Mouse (Mus musculus) heart, embryonic 10.5 days (tissue): ENCODE results near the gene Pank3. TPM values are rescaled to one million over a fixed set of nuclear protein-coding genes. Genes with fewer than 3 reads are reported as not detected.

Experiments used
- DNase-seq: peaks from one replicate; pipeline ENCODE4 v3.0.0-alpha.2; 2017; ENCODE audit warnings: low spot score
- H3K27ac ChIP-seq: fragments of 300-500 bp; sonication (generic); 2 replicates; pipeline ENCODE4 v1.5.1; 2016; ENCODE audit warnings: mild to moderate bottlenecking
- H3K27me3 ChIP-seq: fragments of 300-500 bp; sonication (generic); 2 replicates; pipeline ENCODE4 v1.6.1; 2016; ENCODE audit warnings: mild to moderate bottlenecking; ENCODE audit not compliant: poor library complexity, insufficient read depth, severe bottlenecking
- H3K36me3 ChIP-seq: fragments of 300-500 bp; sonication (generic); 2 replicates; pipeline ENCODE4 v1.6.1; 2016; ENCODE audit warnings: mild to moderate bottlenecking, moderate library complexity
- H3K4me1 ChIP-seq: fragments of 300-500 bp; sonication (generic); 2 replicates; pipeline ENCODE4 v1.6.1; 2016; ENCODE audit warnings: mild to moderate bottlenecking
- H3K4me3 ChIP-seq: fragments of 300-500 bp; sonication (generic); 2 replicates; pipeline ENCODE4 v1.5.1; 2016; ENCODE audit warnings: mild to moderate bottlenecking, moderate library complexity
- H3K9me3 ChIP-seq: fragments of 300-500 bp; sonication (generic); 2 replicates; pipeline ENCODE4 v1.6.1; 2016; ENCODE audit warnings: mild to moderate bottlenecking, moderate library complexity
- WGBS: fragments of 180-500 bp; shearing (Covaris S2); methylation state at CpG from one replicate; pipeline ENCODE4 v1.1.7; 2016; 5-methylcytosine and 5-hydroxymethylcytosine counted together
- polyA plus RNA-seq: library from polyadenylated mRNA; unstranded; fragments of >200 nt; fragmentation: Nextera tagmentation; extraction: Ambion mirVana; gene quantifications from 2 replicates; pipeline ENCODE4 v1.2.1, GENCODE M21; 2016

Pank3 gene
- polyA plus RNA-seq: 9.4 and 10.7 TPM in 2 replicates

DNA sequence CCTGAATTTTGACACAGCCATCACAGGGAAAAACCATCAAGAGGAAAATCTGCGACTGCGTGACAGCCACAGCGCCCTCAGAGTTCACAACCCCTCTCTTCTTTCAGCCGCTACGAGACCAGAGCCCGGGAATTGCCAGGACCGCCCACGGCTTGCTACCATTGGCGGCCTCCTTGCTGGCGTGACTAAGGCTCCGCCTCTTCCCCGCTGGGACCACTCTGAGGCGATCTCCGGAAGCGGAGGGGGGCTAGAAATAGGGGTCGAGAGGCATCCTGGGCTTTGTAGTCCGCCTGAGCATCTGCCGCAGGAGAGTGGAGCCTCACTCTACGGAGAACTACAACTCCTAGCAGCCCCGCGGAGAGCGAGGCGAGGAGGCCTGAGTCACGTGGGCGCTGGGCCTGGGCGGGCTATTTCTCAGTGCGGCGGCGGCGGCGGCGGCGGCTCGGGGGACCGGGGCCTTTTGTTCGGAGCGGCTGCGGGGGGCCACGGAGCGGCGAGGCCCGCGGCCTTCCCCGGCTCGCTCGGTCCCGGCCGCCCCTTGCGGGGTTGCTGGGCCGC is at the start of gene Pank3:
Pank3 (plus strand) TSS at position 297 of the 558 bp plus-strand sequence.
- peaks cover 5% of the 10 kb centered on the region; the same call in 1 of the 2 replicates for H3K36me3 ChIP-seq
- H3K4me1 ChIP-seq: peaks cover 9% of the 10 kb centered on the region
- no peaks in the 10 kb centered on the region for H3K9me3 ChIP-seq
- no peaks in the 10 kb centered on the region for H3K27me3 ChIP-seq
- under 1% methylated on average over 49 of the region's 50 CpGs for WGBS
- DNase-seq: peak; percentile 99
- peak within 1 kb of the TSS; percentile 90 for H3K4me3 ChIP-seq
- peak within 1 kb of the TSS; percentile 99 for H3K27ac ChIP-seq

DNA sequence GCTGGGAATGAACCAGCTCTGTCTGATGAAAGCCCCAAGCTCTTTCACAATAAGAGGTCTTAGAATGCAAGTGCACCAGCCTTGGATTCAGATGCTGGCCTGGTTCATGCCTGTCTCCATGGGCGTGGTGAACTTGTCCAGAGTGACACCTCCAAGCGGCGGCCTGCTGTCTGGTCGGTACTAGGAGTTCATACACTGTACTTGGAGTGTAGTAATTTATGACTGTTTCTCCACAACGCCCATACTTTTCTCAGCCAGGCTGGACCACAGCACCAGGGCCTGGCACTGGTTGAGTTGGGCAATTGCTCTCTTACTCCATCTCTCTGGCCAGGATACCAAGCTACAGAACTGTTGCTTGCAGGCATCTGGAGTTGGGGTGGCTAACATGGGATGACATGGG is 45.4 kb upstream of the Pank3 start:
- Histone ChIP-seq H3K9me3 (no peaks in the 10 kb centered on the region), H3K27ac (no peak overlapping the region), H3K36me3 (no peaks in the 10 kb centered on the region), H3K4me3 (no peak overlapping the region), H3K4me1 (no peaks in the 10 kb centered on the region), H3K27me3 (no peaks in the 10 kb centered on the region)
- WGBS: 83% methylated on average over 5 of the region's 5 CpGs
- no peak for DNase-seq

DNA sequence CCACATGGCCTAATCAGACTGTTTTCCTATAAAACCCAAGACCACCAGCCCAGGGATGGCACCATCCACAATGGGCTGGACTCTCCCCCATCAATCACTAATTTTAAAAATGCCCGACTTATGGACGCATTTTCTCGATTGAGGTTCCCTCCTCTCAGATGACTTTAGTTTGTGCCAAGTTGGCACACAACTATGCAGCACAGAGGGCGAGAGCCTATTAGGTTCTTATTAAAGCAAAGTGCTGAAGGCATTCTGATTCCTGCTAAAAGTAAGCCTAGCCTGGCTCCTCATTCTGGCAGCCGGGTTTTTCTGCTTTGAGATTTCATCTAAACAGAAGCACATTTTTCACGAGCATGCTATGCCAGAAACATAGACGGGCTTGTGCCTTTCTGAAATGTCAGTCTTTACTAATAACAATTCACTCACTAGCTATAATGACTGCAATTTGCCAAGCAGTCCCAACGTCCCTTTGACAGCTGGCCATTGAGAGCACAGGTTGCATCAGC is 42.9 kb upstream of the Pank3 start:
- no peaks in the 10 kb centered on the region for H3K4me1 ChIP-seq
- H3K4me3 ChIP-seq: no peak overlapping the region
- H3K27ac ChIP-seq: no peak overlapping the region
- no peaks in the 10 kb centered on the region for H3K27me3 ChIP-seq
- DNase-seq: no peak
- WGBS: 80% methylated on average over 8 of the region's 8 CpGs
- H3K9me3 ChIP-seq: no peaks in the 10 kb centered on the region
- H3K36me3 ChIP-seq: no peaks in the 10 kb centered on the region

DNA sequence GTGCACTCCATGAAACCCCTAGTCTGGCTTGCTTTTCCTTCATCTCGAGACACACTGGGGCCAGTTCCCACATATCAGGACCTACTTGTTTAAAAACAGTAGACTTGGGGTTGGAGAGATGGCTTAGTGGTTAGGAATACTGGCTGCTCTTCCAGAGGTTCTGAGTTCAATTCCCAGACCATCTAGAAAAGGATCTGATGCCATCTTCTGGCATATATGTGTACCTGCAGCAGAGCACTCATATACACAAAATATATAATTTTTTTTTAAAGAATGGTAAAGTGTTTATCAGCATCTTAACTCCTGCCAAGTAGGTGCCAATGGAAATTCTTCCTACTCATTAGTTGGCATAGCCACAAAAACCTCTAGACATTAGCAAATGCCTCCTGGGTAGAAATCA is 41.1 kb upstream of the Pank3 start:
- DNase-seq: no peak
- Histone ChIP-seq H3K4me1 (no peaks in the 10 kb centered on the region), H3K4me3 (no peak overlapping the region), H3K27ac (no peak overlapping the region), H3K9me3 (no peaks in the 10 kb centered on the region), H3K27me3 (no peaks in the 10 kb centered on the region), H3K36me3 (no peaks in the 10 kb centered on the region)
- 83% methylated on average over 1 of the region's 1 CpGs for WGBS

DNA sequence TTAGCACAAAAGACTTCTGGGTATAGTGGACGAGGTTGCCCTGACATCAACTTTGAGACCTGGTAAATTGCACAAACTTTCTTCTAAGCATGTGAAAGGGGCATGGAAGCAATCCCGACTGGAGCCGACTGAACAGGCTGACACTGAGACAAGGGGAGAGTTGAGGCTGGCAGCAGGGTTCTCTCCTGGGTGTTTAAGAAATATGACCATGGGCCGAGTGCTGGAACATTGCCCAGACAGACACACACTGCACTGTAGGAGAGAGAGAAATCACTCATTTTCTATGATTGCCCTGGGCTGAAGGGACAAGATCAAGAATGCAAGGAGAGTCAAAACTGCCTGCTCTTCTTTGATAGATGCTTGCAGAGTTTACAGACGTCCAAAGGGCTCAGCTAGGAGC is 40.1 kb upstream of the Pank3 start:
- H3K4me1 ChIP-seq: no peaks in the 10 kb centered on the region
- no peak overlapping the region for H3K27ac ChIP-seq
- H3K27me3 ChIP-seq: no peaks in the 10 kb centered on the region
- DNase-seq: no peak
- H3K36me3 ChIP-seq: no peaks in the 10 kb centered on the region
- H3K9me3 ChIP-seq: no peaks in the 10 kb centered on the region
- WGBS: 51% methylated on average over 5 of the region's 5 CpGs
- H3K4me3 ChIP-seq: no peak overlapping the region

DNA sequence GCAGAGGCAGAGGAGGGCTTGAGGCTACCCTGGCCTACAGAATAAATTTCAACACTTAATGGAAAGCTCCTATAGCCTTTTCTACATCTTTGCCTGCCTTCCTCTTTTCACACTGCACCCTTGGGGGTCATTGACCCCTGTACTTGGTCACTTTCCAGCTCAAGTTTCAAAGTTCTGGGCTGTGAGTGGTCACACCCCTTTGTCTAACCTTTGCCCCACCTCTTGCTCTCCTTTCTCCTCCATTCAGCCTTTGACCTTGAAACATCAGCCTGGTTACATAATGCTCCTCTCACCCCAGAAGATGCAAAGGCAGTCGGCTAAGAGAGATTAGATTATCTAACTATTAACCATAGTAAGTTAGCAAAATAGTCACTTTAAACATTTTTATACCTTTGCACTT is 36.9 kb upstream of the Pank3 start:
- Histone ChIP-seq H3K4me1 (no peaks in the 10 kb centered on the region), H3K27ac (no peak overlapping the region), H3K36me3 (no peaks in the 10 kb centered on the region), H3K4me3 (no peak overlapping the region), H3K9me3 (no peaks in the 10 kb centered on the region), H3K27me3 (no peaks in the 10 kb centered on the region)
- DNase-seq: no peak
- WGBS: 56% methylated on average over 1 of the region's 1 CpGs

DNA sequence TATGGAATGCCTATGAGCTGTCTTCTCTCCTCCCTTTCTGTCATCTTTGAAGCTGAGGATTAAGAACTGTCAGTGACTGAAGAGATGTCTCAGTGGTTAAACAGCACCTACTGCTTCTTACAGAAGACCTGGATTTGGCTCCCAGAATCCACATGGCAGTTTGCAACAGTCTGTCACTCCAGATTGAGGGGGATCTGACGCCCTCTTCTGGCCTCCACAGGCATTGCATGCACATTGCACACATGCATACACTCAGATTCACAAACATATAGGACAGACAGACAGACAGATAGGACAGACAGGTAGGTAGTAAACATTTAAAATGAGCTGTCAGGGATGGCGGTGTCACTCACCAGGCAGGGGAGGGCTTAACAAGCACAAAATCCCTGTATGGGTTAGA is 32.5 kb upstream of the Pank3 start:
- 56% methylated on average over 2 of the region's 2 CpGs for WGBS
- Histone ChIP-seq H3K4me3 (no peak overlapping the region), H3K27me3 (no peaks in the 10 kb centered on the region), H3K36me3 (no peaks in the 10 kb centered on the region), H3K9me3 (no peaks in the 10 kb centered on the region), H3K4me1 (no peaks in the 10 kb centered on the region), H3K27ac (no peak overlapping the region)
- DNase-seq: no peak

DNA sequence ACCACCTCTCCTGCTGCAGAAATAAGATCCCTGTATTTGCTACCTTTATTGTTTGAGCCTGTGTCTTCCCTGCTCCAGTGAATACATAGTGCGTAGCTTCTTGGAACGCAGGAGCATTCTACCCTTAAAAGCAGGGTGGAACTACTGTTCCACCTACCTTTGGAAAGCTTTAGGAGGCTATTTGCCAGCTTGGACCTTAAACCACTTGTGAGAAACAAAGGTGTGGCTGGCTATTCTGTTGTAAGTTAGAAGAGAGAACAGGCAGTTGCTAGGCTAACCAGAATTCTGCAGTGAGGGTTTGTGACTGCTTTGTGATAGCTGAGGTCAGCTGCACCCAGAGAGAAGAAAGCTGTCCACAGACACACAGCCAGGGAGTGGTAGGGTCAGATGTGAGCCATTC is 32.0 kb upstream of the Pank3 start:
- 90% methylated on average over 2 of the region's 2 CpGs for whole genome bisulfite sequencing
- H3K27me3 ChIP-seq: no peaks in the 10 kb centered on the region
- H3K4me1 ChIP-seq: no peaks in the 10 kb centered on the region
- no peaks in the 10 kb centered on the region for H3K9me3 ChIP-seq
- H3K36me3 ChIP-seq: no peaks in the 10 kb centered on the region
- H3K27ac ChIP-seq: no peak overlapping the region
- no peak for DNase-seq
- no peak overlapping the region for H3K4me3 ChIP-seq

DNA sequence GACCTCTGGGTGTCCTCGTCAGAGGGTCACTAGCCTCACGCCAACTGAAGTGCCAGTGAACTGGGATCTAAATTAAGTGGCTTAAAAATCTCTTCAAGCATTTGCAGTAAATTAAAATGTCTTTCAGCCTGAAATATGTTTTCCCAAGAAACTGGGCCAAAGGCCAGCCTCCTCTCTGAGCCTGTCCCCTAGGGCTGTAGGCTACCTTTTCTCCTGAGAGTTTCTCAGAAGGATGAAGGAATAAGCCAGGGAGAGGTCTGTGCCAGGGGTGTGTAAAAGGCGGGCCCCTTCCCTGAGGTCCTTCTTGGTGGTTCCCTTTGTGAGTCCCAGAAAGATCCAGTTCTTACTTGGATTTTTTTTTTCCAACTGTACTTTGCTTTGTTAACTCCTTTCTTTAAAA is 31.2 kb upstream of the Pank3 start:
- 0 out of 2 replicates have a peak, but pooled peaks cover 1% of the 10 kb centered on the region for H3K9me3 ChIP-seq
- DNase-seq: no peak
- H3K36me3 ChIP-seq: no peaks in the 10 kb centered on the region
- H3K4me1 ChIP-seq: no peaks in the 10 kb centered on the region
- WGBS: 74% methylated on average over 3 of the region's 3 CpGs
- no peak overlapping the region for H3K4me3 ChIP-seq
- no peak overlapping the region for H3K27ac ChIP-seq
- no peaks in the 10 kb centered on the region for H3K27me3 ChIP-seq

DNA sequence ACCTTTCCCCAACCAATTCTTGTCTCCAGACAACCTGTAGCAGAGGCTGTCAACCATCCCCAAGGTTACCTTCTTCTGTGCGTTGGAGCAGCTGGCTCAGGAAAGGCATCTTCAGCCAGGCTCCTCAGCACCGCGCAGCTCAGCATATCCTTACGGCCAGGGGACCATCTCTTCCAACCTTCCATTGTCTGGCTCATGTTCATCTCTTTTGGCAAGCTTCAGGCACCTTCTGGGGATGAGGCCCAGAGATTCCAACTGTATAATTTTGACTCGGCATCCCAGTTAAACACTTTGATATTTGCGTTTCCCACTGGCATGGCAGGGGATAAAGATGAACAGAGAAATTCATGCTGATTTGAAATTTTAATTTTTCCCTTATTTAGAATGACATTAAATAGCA is 25.7 kb upstream of the Pank3 start:
- DNase-seq: no peak
- Histone ChIP-seq H3K9me3 (0 out of 2 replicates have a peak, but pooled peaks cover 6% of the 10 kb centered on the region), H3K4me1 (no peaks in the 10 kb centered on the region), H3K27me3 (no peaks in the 10 kb centered on the region), H3K27ac (no peak overlapping the region), H3K36me3 (no peaks in the 10 kb centered on the region), H3K4me3 (no peak overlapping the region)
- WGBS: 87% methylated on average over 6 of the region's 6 CpGs

DNA sequence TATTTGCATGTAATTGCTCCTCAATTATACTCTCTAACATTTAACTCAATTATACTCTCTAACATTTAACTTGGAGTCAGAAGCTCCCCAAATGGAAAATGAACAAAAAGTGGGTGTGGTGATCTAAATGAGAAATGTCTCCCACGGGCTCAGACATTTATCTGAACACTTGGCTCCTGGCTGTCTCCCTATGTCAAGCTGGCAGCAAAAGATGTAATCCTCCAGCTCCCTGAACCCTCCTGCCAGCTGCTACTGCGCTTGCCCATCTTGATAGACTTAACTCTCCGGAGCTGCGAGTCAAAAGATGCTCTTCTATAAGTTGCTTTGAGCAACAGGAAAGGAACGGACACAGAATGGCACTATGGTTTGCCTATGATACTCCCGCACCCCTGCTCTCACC is 24.7 kb upstream of the Pank3 start:
- H3K4me3 ChIP-seq: no peak overlapping the region
- 0 out of 2 replicates have a peak, but pooled peaks cover 6% of the 10 kb centered on the region for H3K9me3 ChIP-seq
- no peaks in the 10 kb centered on the region for H3K27me3 ChIP-seq
- 81% methylated on average over 6 of the region's 6 CpGs for WGBS
- no peak for DNase-seq
- H3K36me3 ChIP-seq: no peaks in the 10 kb centered on the region
- no peaks in the 10 kb centered on the region for H3K4me1 ChIP-seq
- H3K27ac ChIP-seq: no peak overlapping the region

DNA sequence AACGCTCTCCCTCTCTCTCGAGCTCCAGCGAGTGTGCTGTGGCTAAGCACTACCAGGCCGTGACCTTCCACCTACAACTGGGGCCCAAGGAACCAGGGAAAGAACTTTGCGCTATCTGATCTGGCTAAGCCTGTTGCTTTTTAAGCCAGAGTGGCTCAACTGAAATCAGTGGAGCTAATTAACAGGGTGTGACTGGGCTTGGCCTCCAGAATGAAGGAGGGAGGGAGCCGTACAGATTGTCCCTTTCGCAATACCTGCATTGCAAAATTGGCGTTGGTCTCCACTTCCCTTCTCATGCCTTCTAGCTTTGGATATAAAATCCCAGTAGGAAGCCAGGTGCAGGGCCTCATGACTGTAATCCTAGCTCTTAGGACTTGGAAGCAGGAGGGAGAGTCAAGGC is 18.7 kb upstream of the Pank3 start:
- WGBS: 71% methylated on average over 8 of the region's 8 CpGs
- H3K9me3 ChIP-seq: no peaks in the 10 kb centered on the region
- no peak overlapping the region for H3K4me3 ChIP-seq
- H3K27ac ChIP-seq: no peak overlapping the region
- no peaks in the 10 kb centered on the region for H3K4me1 ChIP-seq
- H3K27me3 ChIP-seq: no peaks in the 10 kb centered on the region
- no peaks in the 10 kb centered on the region for H3K36me3 ChIP-seq
- no peak for DNase-seq

DNA sequence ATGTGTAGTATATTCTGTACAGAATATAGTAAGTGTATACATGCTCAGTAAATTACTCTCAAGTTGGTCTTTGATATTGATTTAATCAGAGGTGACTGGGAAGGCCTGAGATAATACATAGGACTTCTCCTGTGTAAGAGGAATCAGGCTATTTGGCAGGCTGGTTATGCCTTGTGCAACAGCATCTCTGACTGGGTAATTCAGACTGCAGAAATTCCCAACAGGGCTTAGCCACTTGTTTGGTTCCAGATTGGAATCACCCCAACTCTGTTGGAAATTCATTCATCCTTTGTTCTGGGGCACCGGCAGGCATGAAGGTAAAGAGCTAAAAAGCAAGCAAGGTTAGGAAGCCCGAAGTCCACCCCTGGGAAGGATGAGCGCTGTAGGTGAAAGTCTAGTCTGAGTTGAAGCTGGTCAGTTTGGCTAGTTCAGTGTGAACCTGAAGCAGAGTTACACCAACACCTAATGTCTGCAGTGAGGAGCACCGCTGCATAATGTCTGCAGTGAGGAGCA is 14.3 kb upstream of the Pank3 start:
- H3K36me3 ChIP-seq: no peaks in the 10 kb centered on the region
- DNase-seq: no peak
- H3K4me3 ChIP-seq: no peak overlapping the region
- 85% methylated on average over 4 of the region's 4 CpGs for WGBS
- H3K27ac ChIP-seq: no peak overlapping the region
- H3K27me3 ChIP-seq: no peaks in the 10 kb centered on the region
- no peaks in the 10 kb centered on the region; the same call in 1 of the 2 replicates for H3K4me1 ChIP-seq
- H3K9me3 ChIP-seq: no peaks in the 10 kb centered on the region

DNA sequence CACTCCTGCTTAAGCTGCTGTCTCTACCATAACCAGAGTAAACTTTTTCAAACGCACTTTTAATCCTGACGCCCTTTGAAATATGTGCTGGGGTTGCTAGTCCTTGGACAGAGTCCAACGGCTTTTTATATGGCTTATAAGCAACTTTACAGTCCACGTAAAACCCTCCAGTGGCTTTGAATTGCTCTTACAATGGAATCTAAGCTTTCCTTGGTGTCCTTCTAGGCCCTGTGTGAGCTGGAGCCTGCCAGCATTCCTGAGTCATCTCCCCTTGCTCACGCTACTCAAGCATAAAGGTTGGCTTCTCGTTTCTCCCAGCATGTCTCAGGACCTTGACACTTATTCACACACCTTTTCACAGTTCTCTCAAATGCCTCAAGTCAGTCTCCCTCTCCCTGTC is 13.7 kb upstream of the Pank3 start:
- no peaks in the 10 kb centered on the region for H3K27me3 ChIP-seq
- 70% methylated on average over 6 of the region's 6 CpGs for WGBS
- H3K4me1 ChIP-seq: no peaks in the 10 kb centered on the region; the same call in 1 of the 2 replicates
- H3K9me3 ChIP-seq: no peaks in the 10 kb centered on the region
- no peak for DNase-seq
- H3K27ac ChIP-seq: no peak overlapping the region
- no peak overlapping the region for H3K4me3 ChIP-seq
- no peaks in the 10 kb centered on the region for H3K36me3 ChIP-seq
